Comparison of ENCODE assay signal across 21 mouse cellular contexts in the genomic region with DNA sequence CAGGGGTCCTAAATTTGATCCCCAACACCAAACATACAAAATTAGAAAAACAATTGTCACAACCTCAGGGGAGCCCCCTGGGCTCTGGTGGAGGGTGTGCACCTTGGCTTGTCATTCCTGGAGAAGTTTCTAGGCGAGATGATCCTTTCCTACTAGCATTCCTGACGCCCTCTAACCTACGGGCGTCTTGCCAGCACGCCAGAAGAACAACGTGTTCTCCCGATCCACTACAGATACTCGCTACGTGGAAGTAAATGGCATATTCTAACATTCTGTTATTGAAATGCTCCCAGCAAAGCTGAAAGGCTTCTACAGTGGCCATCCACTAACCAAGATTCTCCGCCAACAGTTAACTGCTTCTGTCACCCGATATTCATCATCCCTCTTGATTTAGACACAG. TPM values are rescaled to one million over a fixed set of nuclear protein-coding genes. Genes with fewer than 3 reads are reported as not detected.
A peak's percentile ranks its signal among the peaks of the same experiment; 100 is the strongest.
DNase-seq lines count a peak whose midpoint lies in the region; ATAC-seq and TF ChIP-seq lines count a peak whose summit lies in the region.
"Had no signal": no experiment of that assay in that cellular context is flagged by ENCODE, and none has a peak within 500 bp of the region (broad histone marks: within the 10 kb centered on the region; RNA-seq: fewer than 3 reads in every experiment).

No protein-coding gene starts in this region.

- no peak overlapping the region for H3K27ac ChIP-seq in gastrocnemius, adult 2 months
- no peak overlapping the region for H3K27ac ChIP-seq in lung, embryonic 16.5 days (ENCODE audit: low read length)
- H3K27ac ChIP-seq: embryonic facial prominence, embryonic 12.5 days; forebrain, embryonic 15.5 days; heart, adult 2 months; hindbrain, embryonic 13.5 days; hindbrain, postnatal 0 days had no signal

- H3K4me2 ChIP-seq in lung, embryonic 16.5 days (ENCODE audit: low read depth, low read length) = 0 out of 2 replicates have a peak overlapping the region, but pooled peaks have one; percentile 7
- H3K4me2 ChIP-seq: embryonic facial prominence, embryonic 12.5 days; forebrain, embryonic 15.5 days; heart, embryonic 12.5 days; hindbrain, embryonic 13.5 days had no signal

- H3K9ac ChIP-seq in lung, embryonic 16.5 days (ENCODE audit: low read length) = no peak overlapping the region
- H3K9ac ChIP-seq: embryonic facial prominence, embryonic 12.5 days; forebrain, embryonic 15.5 days; heart, embryonic 12.5 days; hindbrain, embryonic 13.5 days had no signal

- peak overlapping the region; percentile 1; the same call in 1 of the 2 replicates for H3K4me3 ChIP-seq in gastrocnemius, adult 2 months
- no peak overlapping the region for H3K4me3 ChIP-seq in lung, embryonic 16.5 days (ENCODE audit: low read length)
- no peak overlapping the region for H3K4me3 ChIP-seq in lung, adult 2 months (replicated peaks; ENCODE audit: extremely low read depth, low read depth, low read length)
- H3K4me3 ChIP-seq: embryonic facial prominence, embryonic 12.5 days; forebrain, embryonic 15.5 days; heart, adult 2 months; heart, embryonic 12.5 days; hindbrain, embryonic 13.5 days had no signal

- intact Hi-C loops in gastrocnemius, adult 2 months (cut with DNase I) = loop anchor here (5.0 kb wide), 1 partner anchor 35 kb away; no protein-coding TSS in a partner anchor
- intact Hi-C loops in gastrocnemius, postnatal 14 days (cut with DNase I; ENCODE audit: low total_unique reads) = no loop called here

- no peaks in the 10 kb centered on the region for H3K4me1 ChIP-seq in lung, embryonic 16.5 days (replicated peaks; ENCODE audit: control insufficient read depth, insufficient read depth, low read length)
- no peaks in the 10 kb centered on the region for H3K4me1 ChIP-seq in lung, adult 2 months (ENCODE audit: control insufficient read depth, insufficient read depth, low read length)
- H3K4me1 ChIP-seq: embryonic facial prominence, embryonic 12.5 days; forebrain, embryonic 15.5 days; heart, embryonic 12.5 days; hindbrain, embryonic 13.5 days had no signal

- TF ChIP-seq CTCF in gastrocnemius, adult 2 months (IDR thresholded peaks at IDR 0.05) = no peak
- TF ChIP-seq CTCF in lung, adult 2 months (IDR thresholded peaks at IDR 0.05; ENCODE audit: insufficient read depth, low read length) = no peak

- H3K9me3 ChIP-seq in lung, embryonic 16.5 days (ENCODE audit: control insufficient read depth, low read length) = no peaks in the 10 kb centered on the region
- H3K9me3 ChIP-seq: embryonic facial prominence, embryonic 12.5 days; forebrain, embryonic 15.5 days; heart, embryonic 12.5 days; hindbrain, embryonic 13.5 days had no signal

- no peaks in the 10 kb centered on the region; the same call in 1 of the 2 replicates for H3K36me3 ChIP-seq in lung, embryonic 16.5 days (ENCODE audit: control insufficient read depth, insufficient read depth, low read length)

- TF ChIP-seq POLR2A in lung, adult 2 months (IDR thresholded peaks at IDR 0.05; ENCODE audit: borderline replicate concordance, extremely low read depth, low read depth, low read length) = no peak

- ATAC-seq in lung, embryonic 16.5 days (ENCODE audit: low read depth) = no peak
- ATAC-seq: activated CD4-positive, CD25-positive, alpha-beta regulatory T cell, adult 4 months; forebrain, embryonic 15.5 days; hindbrain, postnatal 0 days; Patski had no signal

- H3K27me3 ChIP-seq in lung, embryonic 16.5 days (ENCODE audit: control insufficient read depth, insufficient read depth, low read depth, low read length) = no peaks in the 10 kb centered on the region
- H3K27me3 ChIP-seq: embryonic facial prominence, embryonic 12.5 days; forebrain, embryonic 15.5 days; heart, embryonic 12.5 days; hindbrain, embryonic 13.5 days; Patski had no signal

- DNase-seq in gastrocnemius, adult 2 months = peak; percentile 34
- DNase-seq in gastrocnemius, postnatal 14 days = no peak
- peak; percentile 55 for DNase-seq in kidney, adult 18-20 months
- no peak for DNase-seq in kidney, postnatal 10 days
- DNase-seq in lung, adult 2 months = no peak
- peak; percentile 71 for DNase-seq in testis, postnatal 10 days (ENCODE audit: low spot score)
- DNase-seq in testis, postnatal 14 days (ENCODE audit: low spot score) = no peak
- DNase-seq: adrenal gland, postnatal 14 days; cerebellum, adult 11-12 months; cerebellum, adult 9-10 months; cerebellum, postnatal 25 days; gastrocnemius, postnatal 36 days; heart, adult 2 months had no signal

- WGBS in lung, embryonic 16.5 days = 39% methylated on average over 11 of the region's 11 CpGs
- 37% methylated on average over 11 of the region's 11 CpGs for WGBS in lung, adult 2 months

RNA-seq across cellular contexts. Expression of a gene that starts 16.0 kb away (rescaled TPM):
- total RNA-seq in gastrocnemius, adult 2 months (2021) = 10 to 100 TPM; 90.1 to 99.7 TPM
- total RNA-seq in gastrocnemius, postnatal 14 days (2021) = 10 to 100 TPM; 63.3 to 65.6 TPM
- polyA plus RNA-seq in lung, embryonic 16.5 days (2015; fragmentation: Nextera tagmentation; extraction: Ambion mirVana) = 69.4 and 75.7 TPM in 2 replicates
- polyA plus RNA-seq in lung, adult 2 months (2012; rRNA removed) = 86.4 and 109 TPM in 2 replicates

RNA-seq across cellular contexts. Expression of a gene that starts 50.0 kb away (rescaled TPM):
- total RNA-seq in gastrocnemius, adult 2 months (2021) = 10 to 100 TPM; 11.2 to 16.3 TPM
- total RNA-seq in gastrocnemius, postnatal 14 days (2021) = 10 to 100 TPM in 1 of 2 experiments, 1 to 10 TPM in 1; 8.2 to 11.7 TPM
- 64.4 and 77.4 TPM in 2 replicates for polyA plus RNA-seq in lung, embryonic 16.5 days (2015; fragmentation: Nextera tagmentation; extraction: Ambion mirVana)
- 20.6 and 22.2 TPM in 2 replicates for polyA plus RNA-seq in lung, adult 2 months (2012; rRNA removed)

RNA-seq across cellular contexts. Expression of a gene that starts 50.7 kb away (rescaled TPM):
- 10 to 100 TPM in 1 of 2 experiments, 1 to 10 TPM in 1; 7.5 to 10.9 TPM for total RNA-seq in gastrocnemius, adult 2 months (2021)
- 10 to 100 TPM; 11.9 to 12.2 TPM for total RNA-seq in gastrocnemius, postnatal 14 days (2021)
- polyA plus RNA-seq in lung, embryonic 16.5 days (2015; fragmentation: Nextera tagmentation; extraction: Ambion mirVana) = 9.7 and 10.2 TPM in 2 replicates
- polyA plus RNA-seq in lung, adult 2 months (2012; rRNA removed) = 14.7 and 28.0 TPM in 2 replicates

Comparison
In these comparisons a context has a peak if more than half of its experiments do, and no peak if none do; other contexts are left out.
1. DNase-seq: peak in gastrocnemius, adult 2 months (single experiment), kidney, adult 18-20 months (single experiment) and testis, postnatal 10 days (single experiment); none in gastrocnemius, postnatal 14 days (single experiment), kidney, postnatal 10 days (single experiment), lung, adult 2 months (single experiment) and testis, postnatal 14 days (single experiment).